Mouse (Mus musculus): ENCODE data around the gene Vps72. TPM values are rescaled to one million over a fixed set of nuclear protein-coding genes. Genes with fewer than 3 reads are reported as not detected.
"Not testable (repeated sequence)": the region's sequence is repeated elsewhere in the genome, so short reads cannot be mapped to it uniquely, and the experiment has no call there.

The Vps72 gene
- polyA plus RNA-seq, 1 experiment from 2014 or later, result 111 TPM

DNA sequence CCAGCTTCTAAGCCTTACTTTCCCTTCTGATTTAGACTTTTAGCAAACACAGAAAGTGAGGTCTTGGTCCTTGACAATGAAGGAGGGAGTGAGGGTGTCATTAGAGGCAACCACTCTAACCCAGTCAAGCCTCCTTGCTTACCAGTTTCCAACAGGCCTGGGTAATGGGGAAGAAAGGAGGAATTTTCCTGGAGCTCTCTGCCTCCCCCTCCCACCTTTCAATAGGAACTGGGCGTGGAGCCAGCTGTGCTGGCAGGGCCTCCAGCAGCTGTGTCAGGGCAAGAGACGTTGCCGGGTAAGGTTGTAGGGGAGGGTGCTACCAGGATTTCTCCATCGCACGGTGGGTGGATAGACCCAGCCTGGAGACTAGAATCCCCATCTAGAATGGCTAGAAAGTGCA, 14.2 kb downstream of the Vps72 start:
- Histone ChIP-seq H3K27me3 (replicated peaks; ENCODE audit: control insufficient read depth, insufficient read depth, low read length) (no peaks in the 10 kb centered on the region), H3K9ac (ENCODE audit: low read depth, low read length) (no peak overlapping the region), H3K4me1 (replicated peaks; ENCODE audit: control insufficient read depth, insufficient read depth, low read length) (no peaks in the 10 kb centered on the region), H3K36me3 (ENCODE audit: control insufficient read depth, insufficient read depth, low read length) (peaks cover 21% of the 10 kb centered on the region), H3K9me3 (ENCODE audit: control insufficient read depth, low read length) (no peaks in the 10 kb centered on the region), H3K27ac (ENCODE audit: low read depth, low read length) (no peak overlapping the region), H3K4me2 (no peak overlapping the region), H3K4me3 (ENCODE audit: low read depth, low read length) (no peak overlapping the region)
- DNase-seq (ENCODE audit: low spot score) (no peak), ATAC-seq (replicated peaks; ENCODE audit: low FRiP score) (no peak)
- 61% methylated on average over 5 of the region's 5 CpGs for WGBS

DNA sequence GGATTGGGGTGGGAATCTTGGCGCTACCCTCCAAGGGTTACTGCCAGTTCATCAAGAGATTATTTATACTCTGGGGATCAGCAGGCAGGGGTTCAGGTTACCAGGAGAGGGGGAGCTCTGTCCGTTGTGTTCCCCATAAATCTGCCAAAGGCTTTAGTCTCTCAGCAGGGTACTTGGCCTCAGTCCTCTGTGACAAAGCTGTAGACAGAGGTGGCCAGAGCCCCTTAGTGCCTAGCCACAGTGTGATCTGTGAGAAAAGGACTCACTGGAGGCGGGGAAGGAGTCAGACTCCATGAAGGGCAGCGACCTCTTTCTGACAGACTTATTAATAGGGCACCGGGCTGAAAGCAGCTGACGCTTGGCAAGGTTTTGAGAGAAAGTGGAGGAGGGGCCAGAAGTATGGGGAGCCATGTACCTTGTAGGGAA, 18.4 kb downstream of the Vps72 start:
- no peaks in the 10 kb centered on the region for H3K27me3 ChIP-seq (replicated peaks; ENCODE audit: control insufficient read depth, insufficient read depth, low read length)
- H3K4me3 ChIP-seq (ENCODE audit: low read depth, low read length), result no peak overlapping the region
- no peaks in the 10 kb centered on the region; the same call in 1 of the 2 replicates for H3K36me3 ChIP-seq (ENCODE audit: control insufficient read depth, insufficient read depth, low read length)
- H3K4me2 ChIP-seq, result no peak overlapping the region
- H3K27ac ChIP-seq (ENCODE audit: low read depth, low read length), result no peak overlapping the region
- no peak overlapping the region for H3K9ac ChIP-seq (ENCODE audit: low read depth, low read length)
- ATAC-seq (replicated peaks; ENCODE audit: low FRiP score) (no peak), DNase-seq (ENCODE audit: low spot score) (no peak)
- 61% methylated on average over 6 of the region's 6 CpGs for WGBS
- peaks cover 3% of the 10 kb centered on the region; the same call in 1 of the 2 replicates for H3K4me1 ChIP-seq (replicated peaks; ENCODE audit: control insufficient read depth, insufficient read depth, low read length)
- no peaks in the 10 kb centered on the region for H3K9me3 ChIP-seq (ENCODE audit: control insufficient read depth, low read length)

GRCm38 (mm10) chr3:95130081-95130480, 19.3 kb downstream of the Vps72 start:
- Histone ChIP-seq H3K9ac (ENCODE audit: low read depth, low read length) (no peak overlapping the region), H3K27ac (ENCODE audit: low read depth, low read length) (no peak overlapping the region), H3K4me1 (replicated peaks; ENCODE audit: control insufficient read depth, insufficient read depth, low read length) (peaks cover 5% of the 10 kb centered on the region), H3K9me3 (ENCODE audit: control insufficient read depth, low read length) (no peaks in the 10 kb centered on the region), H3K4me2 (no peak overlapping the region), H3K36me3 (ENCODE audit: control insufficient read depth, insufficient read depth, low read length) (no peaks in the 10 kb centered on the region; the same call in 1 of the 2 replicates), H3K4me3 (ENCODE audit: low read depth, low read length) (no peak overlapping the region), H3K27me3 (replicated peaks; ENCODE audit: control insufficient read depth, insufficient read depth, low read length) (no peaks in the 10 kb centered on the region)
- no peak for DNase-seq (ENCODE audit: low spot score)
- WGBS, result 74% methylated on average over 5 of the region's 5 CpGs
- no peak for ATAC-seq (replicated peaks; ENCODE audit: low FRiP score)

DNA sequence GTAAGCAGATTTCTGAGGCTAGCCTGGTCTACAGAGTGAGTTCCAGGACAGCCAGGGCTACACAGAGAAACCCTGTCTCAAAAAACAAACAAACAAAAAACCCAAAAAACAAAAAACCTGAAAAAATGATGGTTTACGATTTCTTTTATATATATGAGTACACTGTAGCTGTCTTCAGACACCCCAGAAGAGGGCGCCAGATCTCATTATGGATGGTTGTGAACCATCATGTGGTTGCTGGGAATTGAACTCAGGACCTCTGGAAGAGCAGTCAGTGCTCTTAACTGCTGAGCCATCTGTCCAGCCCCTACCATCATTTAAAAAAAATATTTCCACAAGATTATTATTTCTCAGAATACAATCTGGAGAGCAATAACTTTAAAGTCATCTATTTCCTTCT, 21.6 kb downstream of the Vps72 start:
- Histone ChIP-seq H3K4me2 (peak overlapping the region; percentile 78), H3K4me3 (ENCODE audit: low read depth, low read length) (peak overlapping the region; percentile 72; the same call in 1 of the 2 replicates), H3K4me1 (replicated peaks; ENCODE audit: control insufficient read depth, insufficient read depth, low read length) (peaks cover 15% of the 10 kb centered on the region)
- not testable (repeated sequence) for H3K27me3 ChIP-seq (replicated peaks; ENCODE audit: control insufficient read depth, insufficient read depth, low read length); H3K27ac ChIP-seq (ENCODE audit: low read depth, low read length); H3K9ac ChIP-seq (ENCODE audit: low read depth, low read length); H3K36me3 ChIP-seq (ENCODE audit: control insufficient read depth, insufficient read depth, low read length); ATAC-seq (replicated peaks; ENCODE audit: low FRiP score); H3K9me3 ChIP-seq (ENCODE audit: control insufficient read depth, low read length); DNase-seq (ENCODE audit: low spot score)
- WGBS, result 86% methylated on average over 2 of the region's 2 CpGs

GRCm38 (mm10) chr3:95133176-95133575, 22.4 kb downstream of the Vps72 start:
- Histone ChIP-seq H3K4me2 (peak overlapping the region; percentile 78), H3K9me3 (ENCODE audit: control insufficient read depth, low read length) (no peaks in the 10 kb centered on the region), H3K9ac (ENCODE audit: low read depth, low read length) (peak overlapping the region; percentile 78), H3K27ac (ENCODE audit: low read depth, low read length) (peak overlapping the region; percentile 36; the same call in 1 of the 2 replicates), H3K27me3 (replicated peaks; ENCODE audit: control insufficient read depth, insufficient read depth, low read length) (no peaks in the 10 kb centered on the region), H3K36me3 (ENCODE audit: control insufficient read depth, insufficient read depth, low read length) (no peaks in the 10 kb centered on the region; the same call in 1 of the 2 replicates), H3K4me3 (ENCODE audit: low read depth, low read length) (peak overlapping the region; percentile 72), H3K4me1 (replicated peaks; ENCODE audit: control insufficient read depth, insufficient read depth, low read length) (peaks cover 15% of the 10 kb centered on the region)
- 0 out of 2 replicates have a peak, but pooled peaks have one; percentile 0 for ATAC-seq (replicated peaks; ENCODE audit: low FRiP score)
- no peak for DNase-seq (ENCODE audit: low spot score)
- WGBS, result 51% methylated on average over 11 of the region's 11 CpGs

GRCm38 (mm10) chr3:95133680-95134101, 22.9 kb downstream of the Vps72 start, which contains the start of the genes Scnm1 and Lysmd1:
Gene Scnm1, minus strand, starts transcription at chr3:95134011.
Gene Lysmd1, plus strand, starts transcription at chr3:95134088.
- Histone ChIP-seq H3K36me3 (ENCODE audit: control insufficient read depth, insufficient read depth, low read length) (no peaks in the 10 kb centered on the region; the same call in 1 of the 2 replicates), H3K4me2 (peak within 1 kb of the TSS; percentile 78), H3K27me3 (replicated peaks; ENCODE audit: control insufficient read depth, insufficient read depth, low read length) (no peaks in the 10 kb centered on the region), H3K27ac (ENCODE audit: low read depth, low read length) (peak within 1 kb of the TSS; percentile 38; the same call in 1 of the 2 replicates), H3K4me3 (ENCODE audit: low read depth, low read length) (peak within 1 kb of the TSS; percentile 72), H3K9me3 (ENCODE audit: control insufficient read depth, low read length) (no peaks in the 10 kb centered on the region), H3K4me1 (replicated peaks; ENCODE audit: control insufficient read depth, insufficient read depth, low read length) (peaks cover 15% of the 10 kb centered on the region), H3K9ac (ENCODE audit: low read depth, low read length) (peak within 1 kb of the TSS; percentile 78)
- DNase-seq (ENCODE audit: low spot score), result peak; percentile 85
- ATAC-seq (replicated peaks; ENCODE audit: low FRiP score), result peak; percentile 89
- under 1% methylated on average over 20 of the region's 20 CpGs for WGBS

GRCm38 (mm10) chr3:95134133-95134532, 23.3 kb downstream of the Vps72 start:
- H3K4me2 ChIP-seq; DNase-seq (ENCODE audit: low spot score); H3K9ac ChIP-seq (ENCODE audit: low read depth, low read length); H3K27me3 ChIP-seq (replicated peaks; ENCODE audit: control insufficient read depth, insufficient read depth, low read length); H3K27ac ChIP-seq (ENCODE audit: low read depth, low read length); H3K36me3 ChIP-seq (ENCODE audit: control insufficient read depth, insufficient read depth, low read length); H3K9me3 ChIP-seq (ENCODE audit: control insufficient read depth, low read length): not testable (repeated sequence)
- peak overlapping the region; percentile 72 for H3K4me3 ChIP-seq (ENCODE audit: low read depth, low read length)
- no CpG with 5 or more reads among the region's 12 CpGs for WGBS
- H3K4me1 ChIP-seq (replicated peaks; ENCODE audit: control insufficient read depth, insufficient read depth, low read length), result peaks cover 15% of the 10 kb centered on the region
- peak; percentile 46 for ATAC-seq (replicated peaks; ENCODE audit: low FRiP score)

DNA sequence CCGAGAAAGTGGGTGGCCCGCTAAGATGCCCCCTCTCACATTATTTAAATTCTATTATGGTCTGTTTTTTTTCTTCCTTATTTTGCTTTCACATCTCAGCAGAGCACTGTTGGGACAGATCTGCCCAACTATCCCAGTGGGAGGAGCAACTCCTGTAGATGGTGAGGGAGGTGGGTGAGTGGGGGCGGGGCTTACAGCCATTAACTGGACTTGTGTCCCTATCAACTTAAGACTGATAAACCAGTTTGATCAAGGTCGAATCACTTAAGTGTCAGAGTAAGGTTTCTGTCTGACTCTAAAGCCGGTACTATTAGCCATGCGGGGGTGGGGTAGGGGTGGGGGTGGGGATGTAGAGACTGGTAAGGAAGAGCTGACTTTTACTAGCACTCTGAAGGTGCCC, 24.2 kb downstream of the Vps72 start:
- Histone ChIP-seq H3K36me3 (ENCODE audit: control insufficient read depth, insufficient read depth, low read length) (no peaks in the 10 kb centered on the region; the same call in 1 of the 2 replicates), H3K27me3 (replicated peaks; ENCODE audit: control insufficient read depth, insufficient read depth, low read length) (no peaks in the 10 kb centered on the region), H3K4me1 (replicated peaks; ENCODE audit: control insufficient read depth, insufficient read depth, low read length) (peaks cover 18% of the 10 kb centered on the region), H3K4me2 (peak overlapping the region; percentile 71), H3K27ac (ENCODE audit: low read depth, low read length) (peak overlapping the region; percentile 38), H3K9ac (ENCODE audit: low read depth, low read length) (peak overlapping the region; percentile 17; the same call in 1 of the 2 replicates), H3K9me3 (ENCODE audit: control insufficient read depth, low read length) (no peaks in the 10 kb centered on the region), H3K4me3 (ENCODE audit: low read depth, low read length) (peak overlapping the region; percentile 44)
- ATAC-seq (replicated peaks; ENCODE audit: low FRiP score), result 0 out of 2 replicates have a peak, but pooled peaks have one; percentile 26
- no peak for DNase-seq (ENCODE audit: low spot score)
- WGBS, result 10% methylated on average over 6 of the region's 6 CpGs

Measured in liver, embryonic 11.5 days (tissue).